Mouse (Mus musculus) heart, embryonic 12.5 days (tissue): ENCODE results near the gene Ankrd63. TPM values are rescaled to one million over a fixed set of nuclear protein-coding genes. Genes with fewer than 3 reads are reported as not detected.

Experiments used
- ATAC-seq: fragments of 200-750 bp; cut with Nextera tagmentation; 2 replicates; pipeline ENCODE4 v1.8.0; 2017; ENCODE audit warnings: moderate TSS enrichment, moderate library complexity; ENCODE audit not compliant: insufficient number of reproducible peaks, low FRiP score
- H3K27ac ChIP-seq: fragments of 300-500 bp; sonication (generic); 2 replicates; pipeline ENCODE4 v1.5.1; 2016; ENCODE audit warnings: mild to moderate bottlenecking, moderate library complexity; ENCODE audit not compliant: poor library complexity, severe bottlenecking
- H3K27me3 ChIP-seq: fragments of 300-500 bp; sonication (generic); replicated peaks from 2 replicates; pipeline ENCODE4 v1.6.1; 2016; ENCODE audit warnings: mild to moderate bottlenecking, moderate library complexity
- H3K36me3 ChIP-seq: fragments of 300-500 bp; sonication (generic); 2 replicates; pipeline ENCODE4 v1.6.1; 2016; ENCODE audit warnings: mild to moderate bottlenecking, moderate library complexity
- H3K4me1 ChIP-seq: fragments of 300-500 bp; sonication (generic); replicated peaks from 2 replicates; pipeline ENCODE4 v1.6.1; 2016; ENCODE audit warnings: mild to moderate bottlenecking
- H3K4me2 ChIP-seq: fragments of 300-500 bp; sonication (generic); 2 replicates; pipeline ENCODE4 v1.6.1; 2016; ENCODE audit warnings: mild to moderate bottlenecking, moderate library complexity
- H3K4me3 ChIP-seq: fragments of 300-500 bp; sonication (generic); 2 replicates; pipeline ENCODE4 v1.5.1; 2016; ENCODE audit warnings: mild to moderate bottlenecking
- H3K9ac ChIP-seq: fragments of 300-500 bp; sonication (generic); 2 replicates; pipeline ENCODE4 v1.6.1; 2016; ENCODE audit warnings: mild to moderate bottlenecking, moderate library complexity
- H3K9me3 ChIP-seq: fragments of 300-500 bp; sonication (generic); replicated peaks from 2 replicates; pipeline ENCODE4 v1.6.1; 2016; ENCODE audit warnings: mild to moderate bottlenecking, moderate library complexity
- WGBS: fragments of 180-500 bp; shearing (Covaris S2); methylation state at CpG from one replicate; pipeline ENCODE4 v1.1.7; 2016; 5-methylcytosine and 5-hydroxymethylcytosine counted together
- polyA plus RNA-seq: library from polyadenylated mRNA; unstranded; fragments of >200 nt; fragmentation: Nextera tagmentation; extraction: Ambion mirVana; gene quantifications from 2 replicates; pipeline ENCODE4 v1.2.1, GENCODE M21; 2016

Gene Ankrd63
- polyA plus RNA-seq = 1.2 and 1.4 TPM in 2 replicates

DNA sequence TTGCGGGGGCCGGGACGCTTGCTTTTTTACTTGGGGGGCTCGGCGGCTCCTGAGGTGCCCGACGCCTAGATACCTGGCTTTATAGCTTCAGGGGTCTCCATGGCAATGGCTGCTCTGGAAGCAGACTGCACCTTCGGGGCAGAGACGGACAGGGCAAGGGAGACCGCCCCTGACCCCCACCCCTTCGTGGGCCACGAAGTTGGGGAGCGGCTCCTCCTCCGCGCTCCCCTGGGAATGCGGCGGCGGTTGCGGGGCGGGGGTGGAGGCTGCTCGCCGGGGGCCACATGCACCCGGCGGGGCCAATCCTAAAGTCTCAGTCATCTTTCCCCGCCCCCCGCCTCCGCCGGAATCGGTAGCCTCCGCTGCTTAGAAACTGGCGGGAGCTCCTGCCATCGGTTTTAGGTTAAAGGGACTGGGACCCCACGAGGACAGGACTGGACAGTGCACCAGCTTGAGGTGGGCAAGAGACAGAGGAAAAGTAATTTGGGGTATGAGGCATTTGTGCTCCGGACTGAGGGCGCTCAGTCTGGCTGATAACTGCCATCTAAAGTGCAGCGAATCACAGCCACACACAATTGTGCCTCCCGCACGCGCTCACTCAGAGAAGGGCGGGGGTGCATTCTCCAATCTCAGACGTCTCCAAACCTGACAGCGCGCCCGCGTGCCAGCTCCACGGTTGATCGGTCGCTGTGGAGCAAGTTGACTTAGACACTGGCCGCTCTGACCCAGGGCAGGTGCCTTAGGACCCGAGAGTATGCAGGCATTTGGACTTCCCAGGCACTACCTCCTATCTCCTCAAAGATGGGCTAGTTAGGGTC lies at the start of gene Ankrd63:
Ankrd63 (minus strand) TSS at position 51 of the 818 bp plus-strand sequence.
- H3K36me3 ChIP-seq = no peaks in the 10 kb centered on the region
- H3K27me3 ChIP-seq = peaks cover 94% of the 10 kb centered on the region
- peak within 1 kb of the TSS; percentile 49 for H3K4me3 ChIP-seq
- no peak for ATAC-seq
- peaks cover 58% of the 10 kb centered on the region for H3K4me1 ChIP-seq
- no peak within 1 kb of the TSS for H3K27ac ChIP-seq
- WGBS = 1% methylated on average over 50 of the region's 50 CpGs
- H3K4me2 ChIP-seq = peak within 1 kb of the TSS; percentile 81
- no peaks in the 10 kb centered on the region for H3K9me3 ChIP-seq
- peak within 1 kb of the TSS; percentile 73 for H3K9ac ChIP-seq

DNA sequence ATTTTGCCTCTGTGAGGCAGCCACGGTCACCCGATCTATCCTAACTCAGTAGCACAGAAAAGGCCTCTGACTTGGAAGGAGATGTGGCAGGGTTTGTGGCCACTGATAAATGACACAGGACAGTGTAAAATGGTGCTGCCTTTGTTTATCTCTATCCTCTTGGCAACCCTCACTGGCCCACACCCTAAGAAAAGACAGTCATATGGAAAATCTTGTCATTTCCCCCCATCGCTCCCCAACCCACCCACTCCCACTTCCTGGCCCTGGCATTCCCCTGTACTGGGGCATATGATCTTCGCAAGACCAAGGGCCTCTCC lies 49.0 kb upstream of the Ankrd63 start:
- no peaks in the 10 kb centered on the region for H3K9me3 ChIP-seq
- peaks cover 22% of the 10 kb centered on the region for H3K36me3 ChIP-seq
- H3K27ac ChIP-seq = peak overlapping the region; percentile 81
- H3K27me3 ChIP-seq = peaks cover 11% of the 10 kb centered on the region
- 44% methylated on average over 4 of the region's 4 CpGs for WGBS
- H3K4me1 ChIP-seq = peaks cover 53% of the 10 kb centered on the region
- peak overlapping the region; percentile 19; the same call in 1 of the 2 replicates for H3K4me2 ChIP-seq
- no peak overlapping the region for H3K4me3 ChIP-seq
- peak; percentile 59; the same call in 1 of the 2 replicates for ATAC-seq
- H3K9ac ChIP-seq = 0 out of 2 replicates have a peak overlapping the region, but pooled peaks have one; percentile 46

DNA sequence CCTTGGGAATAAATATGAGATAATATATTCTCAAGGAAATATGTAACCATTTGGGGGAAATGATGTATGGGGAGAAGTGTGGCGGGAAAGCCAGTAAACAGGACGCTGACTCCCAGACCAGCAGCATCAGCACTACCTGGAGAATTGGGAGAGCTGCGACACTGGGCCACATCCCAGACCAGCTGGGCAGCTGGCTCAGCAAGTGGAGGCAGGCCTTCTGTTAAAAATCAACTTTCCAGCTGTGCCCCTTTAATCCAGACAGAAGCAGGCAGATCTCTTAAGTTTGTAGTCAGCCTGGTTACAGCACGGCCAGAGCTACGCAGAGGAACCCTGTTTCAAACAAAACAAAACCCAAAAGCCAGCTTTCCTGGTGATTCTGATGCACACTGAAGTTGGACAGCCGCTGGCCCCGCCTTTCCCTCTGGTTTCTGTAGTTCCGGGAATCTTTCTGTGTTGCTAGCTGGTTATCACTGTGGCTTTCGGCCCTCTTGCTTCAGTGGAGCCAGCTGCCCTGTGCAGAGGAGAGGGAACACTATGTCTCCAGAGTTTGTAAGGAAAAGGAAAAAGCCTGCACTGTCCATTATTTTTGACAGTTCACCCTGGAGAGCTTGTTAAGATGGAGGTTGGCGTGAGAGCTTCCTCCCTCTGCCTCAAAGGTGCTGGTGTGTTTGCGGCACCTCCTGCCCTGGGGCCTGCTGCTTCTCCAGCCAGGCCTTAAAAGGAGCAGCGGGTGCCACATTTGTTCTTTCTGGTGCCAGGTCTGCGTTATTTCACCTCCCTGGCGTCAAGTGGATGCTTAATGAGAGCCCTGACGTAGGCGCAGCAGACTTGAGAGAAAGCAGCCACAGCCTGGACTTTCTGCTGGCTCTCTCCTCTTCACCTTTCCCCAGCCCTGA lies 48.4 kb upstream of the Ankrd63 start:
- H3K36me3 ChIP-seq = peaks cover 16% of the 10 kb centered on the region
- peak; percentile 37; the same call in 1 of the 2 replicates for ATAC-seq
- peak overlapping the region; percentile 46 for H3K9ac ChIP-seq
- H3K27me3 ChIP-seq = peaks cover 7% of the 10 kb centered on the region
- H3K4me2 ChIP-seq = peak overlapping the region; percentile 19
- H3K4me1 ChIP-seq = peaks cover 59% of the 10 kb centered on the region
- 44% methylated on average over 16 of the region's 16 CpGs for WGBS
- H3K27ac ChIP-seq = peak overlapping the region; percentile 81
- no peak overlapping the region for H3K4me3 ChIP-seq
- no peaks in the 10 kb centered on the region for H3K9me3 ChIP-seq

DNA sequence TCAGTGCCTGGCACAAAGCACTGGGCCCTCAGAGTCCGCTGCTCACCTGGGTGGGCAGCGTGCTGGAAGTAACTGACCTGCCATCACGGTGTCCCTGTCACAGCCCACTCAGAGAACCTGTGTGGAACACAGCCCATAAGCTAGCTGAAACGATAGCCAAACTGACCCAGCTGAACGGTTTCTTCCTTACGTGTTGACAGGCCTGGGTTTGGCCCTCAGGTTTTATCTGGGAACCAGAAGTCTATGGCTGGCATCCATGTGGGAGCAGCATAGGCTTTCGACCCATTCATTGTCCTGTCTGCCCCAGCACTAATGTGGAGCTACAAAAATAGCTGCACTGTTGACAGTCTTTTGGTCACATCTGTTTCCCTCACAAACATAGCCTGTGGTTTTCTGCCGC lies 46.7 kb upstream of the Ankrd63 start:
- peak overlapping the region; percentile 57; the same call in 1 of the 2 replicates for H3K9ac ChIP-seq
- WGBS = 40% methylated on average over 8 of the region's 8 CpGs
- H3K36me3 ChIP-seq = peaks cover 15% of the 10 kb centered on the region; the same call in 1 of the 2 replicates
- no peak for ATAC-seq
- peaks cover 62% of the 10 kb centered on the region for H3K4me1 ChIP-seq
- peak overlapping the region; percentile 40 for H3K4me2 ChIP-seq
- no peak overlapping the region for H3K4me3 ChIP-seq
- H3K27me3 ChIP-seq = no peaks in the 10 kb centered on the region
- H3K27ac ChIP-seq = peak overlapping the region; percentile 89
- no peaks in the 10 kb centered on the region for H3K9me3 ChIP-seq

DNA sequence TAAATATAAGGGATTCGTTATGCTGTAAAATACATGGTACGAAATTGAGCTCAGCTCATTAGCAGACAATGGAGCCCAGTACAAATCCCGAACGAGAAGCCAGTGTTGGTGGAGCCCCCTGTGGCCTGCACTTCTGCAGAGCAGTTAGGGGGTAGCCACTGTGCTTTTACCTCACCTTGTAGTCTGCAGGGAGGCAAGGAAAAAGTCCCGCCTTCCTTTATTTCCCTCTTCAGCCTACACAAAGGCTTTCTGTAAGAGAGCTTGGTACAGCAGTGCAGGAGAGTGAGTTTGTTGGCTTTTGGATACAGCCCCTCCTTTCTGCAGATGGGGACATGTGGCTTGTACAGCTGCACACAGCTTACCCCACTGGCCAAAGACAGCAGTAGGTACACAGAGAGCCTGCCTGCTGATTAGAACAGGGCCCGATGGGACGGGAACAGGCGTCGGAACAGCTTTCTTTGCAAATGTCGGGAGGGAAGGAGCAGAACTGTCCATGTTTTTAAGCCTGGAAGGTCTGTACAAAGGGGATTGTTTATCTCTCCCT lies 45.6 kb upstream of the Ankrd63 start:
- no peaks in the 10 kb centered on the region for H3K9me3 ChIP-seq
- H3K9ac ChIP-seq = peak overlapping the region; percentile 57
- peak overlapping the region; percentile 40 for H3K4me2 ChIP-seq
- H3K4me1 ChIP-seq = peaks cover 69% of the 10 kb centered on the region
- WGBS = 54% methylated on average over 10 of the region's 10 CpGs
- peaks cover 2% of the 10 kb centered on the region; the same call in 1 of the 2 replicates for H3K27me3 ChIP-seq
- H3K4me3 ChIP-seq = 0 out of 2 replicates have a peak overlapping the region, but pooled peaks have one; percentile 2
- peak overlapping the region; percentile 89; the same call in 1 of the 2 replicates for H3K27ac ChIP-seq
- peaks cover 15% of the 10 kb centered on the region; the same call in 1 of the 2 replicates for H3K36me3 ChIP-seq
- ATAC-seq = no peak

DNA sequence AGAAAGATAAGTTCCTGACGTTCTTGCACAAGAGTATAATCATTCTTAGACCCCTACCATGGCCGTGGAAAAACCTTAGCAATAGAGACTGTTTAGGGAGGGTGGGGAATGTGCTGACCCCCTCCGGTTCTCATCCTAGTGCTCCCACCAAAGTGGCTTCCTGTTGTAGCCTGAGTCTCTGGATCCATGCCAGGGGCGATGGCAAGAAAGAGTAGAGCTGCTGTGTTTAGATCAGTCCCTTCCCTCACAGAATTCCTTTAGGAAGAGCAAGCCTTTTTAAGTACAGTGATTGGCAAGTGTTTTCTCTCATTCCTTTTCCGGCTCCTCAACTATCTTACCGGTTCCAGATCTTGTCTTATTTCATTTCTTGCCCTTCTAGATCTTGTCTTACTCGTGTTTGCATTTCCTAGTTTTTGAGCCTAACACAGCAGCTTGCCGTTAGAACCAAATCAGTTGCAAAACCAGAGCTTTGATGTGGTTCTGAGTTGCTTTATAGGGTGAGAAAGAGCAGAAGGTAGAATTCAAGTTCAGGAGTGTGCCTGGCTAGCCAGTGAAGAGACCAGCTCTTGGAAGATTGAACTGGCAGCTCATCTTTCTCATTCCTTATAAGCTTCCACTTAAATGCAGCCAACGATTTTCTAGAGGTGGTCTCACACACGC lies 43.7 kb upstream of the Ankrd63 start:
- 24% methylated on average over 10 of the region's 10 CpGs for WGBS
- Histone ChIP-seq H3K36me3 (peaks cover 15% of the 10 kb centered on the region; the same call in 1 of the 2 replicates), H3K9me3 (no peaks in the 10 kb centered on the region), H3K4me3 (peak overlapping the region; percentile 94), H3K4me2 (peak overlapping the region; percentile 86), H3K9ac (peak overlapping the region; percentile 96), H3K27me3 (peaks cover 7% of the 10 kb centered on the region), H3K27ac (peak overlapping the region; percentile 76; the same call in 1 of the 2 replicates), H3K4me1 (peaks cover 61% of the 10 kb centered on the region)
- no peak for ATAC-seq

DNA sequence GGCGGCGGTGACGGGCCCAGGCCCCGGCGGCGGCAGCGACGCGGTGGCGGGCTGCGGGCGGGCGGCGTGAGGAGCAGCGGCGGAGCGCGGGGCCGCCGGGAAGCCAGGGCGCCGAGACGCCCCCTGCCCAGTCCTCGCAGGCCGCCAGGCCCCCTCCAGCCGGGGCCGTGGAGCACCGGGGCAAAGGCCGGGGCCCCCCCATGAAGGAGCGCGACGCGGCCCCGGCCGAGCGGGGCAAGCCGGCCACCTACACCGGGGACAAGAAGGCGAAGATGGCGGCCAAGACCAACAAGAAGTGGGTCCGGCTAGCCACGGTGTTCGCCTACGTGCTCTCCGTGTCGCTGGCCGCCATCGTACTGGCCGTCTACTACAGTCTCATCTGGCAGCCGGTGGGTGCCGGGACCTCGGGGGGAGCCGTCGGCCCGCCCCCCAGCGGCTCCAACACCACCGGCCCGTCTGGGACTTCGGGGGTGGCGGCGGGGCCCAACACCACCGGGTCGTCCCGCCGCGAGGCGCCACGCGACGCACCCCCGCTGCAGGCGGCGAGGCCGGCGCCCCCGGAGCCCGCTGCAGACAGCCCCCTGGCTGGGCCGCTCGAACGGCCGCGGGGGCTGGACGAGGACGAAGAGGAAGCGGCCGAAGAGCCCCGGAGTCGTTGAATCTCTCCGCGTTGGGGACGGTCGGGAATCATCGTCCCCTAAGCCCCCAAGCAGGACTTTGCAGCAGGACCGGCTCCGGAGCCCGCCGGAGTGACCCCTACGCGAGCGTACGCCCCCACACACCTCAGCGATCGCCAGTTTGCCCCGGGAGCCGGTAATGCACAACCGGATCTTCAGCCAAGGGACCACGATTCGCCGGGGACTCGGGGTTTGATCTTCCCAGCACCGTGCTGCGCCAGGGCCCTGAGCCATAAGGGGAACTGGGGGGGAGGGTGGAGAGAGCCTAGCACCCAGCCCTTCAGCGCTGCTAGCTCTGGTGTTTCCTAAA lies 42.4 kb upstream of the Ankrd63 start:
- 2% methylated on average over 102 of the region's 113 CpGs for WGBS
- H3K36me3 ChIP-seq = peaks cover 15% of the 10 kb centered on the region; the same call in 1 of the 2 replicates
- H3K4me3 ChIP-seq = peak overlapping the region; percentile 94
- peak overlapping the region; percentile 96 for H3K9ac ChIP-seq
- peak overlapping the region; percentile 76 for H3K27ac ChIP-seq
- no peaks in the 10 kb centered on the region for H3K9me3 ChIP-seq
- H3K4me1 ChIP-seq = peaks cover 49% of the 10 kb centered on the region
- H3K27me3 ChIP-seq = peaks cover 14% of the 10 kb centered on the region
- peak; percentile 47 for ATAC-seq
- H3K4me2 ChIP-seq = peak overlapping the region; percentile 86

DNA sequence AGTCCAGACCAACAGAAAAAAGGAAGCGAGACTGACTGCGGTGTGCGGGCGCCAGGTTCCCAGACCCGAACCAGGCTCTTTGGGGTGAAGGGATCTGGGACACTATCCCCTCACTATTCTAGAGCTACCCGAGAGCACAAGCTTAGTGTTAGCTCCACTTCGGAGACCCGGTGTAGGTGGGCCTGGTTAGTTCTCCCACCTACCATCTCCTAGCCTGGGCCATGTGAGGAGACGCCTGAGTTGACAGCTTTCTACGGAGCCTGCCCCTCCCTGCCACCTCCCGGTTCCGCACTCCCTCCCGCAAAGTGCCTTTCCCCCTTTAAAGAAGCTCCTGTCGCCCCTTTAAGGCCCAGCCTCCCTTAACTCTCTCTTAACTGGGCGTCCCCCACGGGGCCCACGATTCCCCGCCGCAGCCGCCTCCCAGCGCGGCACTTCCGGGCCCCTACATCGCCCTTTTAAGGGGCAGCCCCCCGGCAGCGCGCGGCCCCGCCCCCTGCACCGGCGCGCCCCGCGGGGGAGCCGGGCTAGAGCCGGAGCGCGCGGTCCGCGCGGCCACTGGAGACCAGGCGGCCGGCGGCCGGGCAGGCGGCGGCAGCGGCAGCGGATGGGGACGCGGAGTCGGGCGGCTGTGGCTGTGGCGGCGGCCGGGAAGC lies 41.6 kb upstream of the Ankrd63 start, which contains the start of gene Inafm2:
Inafm2 (plus strand) TSS at position 527 of the 653 bp plus-strand sequence.
- 14% methylated on average over 57 of the region's 57 CpGs for WGBS
- Histone ChIP-seq H3K27me3 (peaks cover 14% of the 10 kb centered on the region), H3K4me1 (peaks cover 42% of the 10 kb centered on the region), H3K9me3 (no peaks in the 10 kb centered on the region), H3K9ac (peak within 1 kb of the TSS; percentile 96), H3K27ac (peak within 1 kb of the TSS; percentile 76), H3K4me2 (peak within 1 kb of the TSS; percentile 86), H3K36me3 (peaks cover 15% of the 10 kb centered on the region; the same call in 1 of the 2 replicates), H3K4me3 (peak within 1 kb of the TSS; percentile 94)
- ATAC-seq = peak; percentile 93

DNA sequence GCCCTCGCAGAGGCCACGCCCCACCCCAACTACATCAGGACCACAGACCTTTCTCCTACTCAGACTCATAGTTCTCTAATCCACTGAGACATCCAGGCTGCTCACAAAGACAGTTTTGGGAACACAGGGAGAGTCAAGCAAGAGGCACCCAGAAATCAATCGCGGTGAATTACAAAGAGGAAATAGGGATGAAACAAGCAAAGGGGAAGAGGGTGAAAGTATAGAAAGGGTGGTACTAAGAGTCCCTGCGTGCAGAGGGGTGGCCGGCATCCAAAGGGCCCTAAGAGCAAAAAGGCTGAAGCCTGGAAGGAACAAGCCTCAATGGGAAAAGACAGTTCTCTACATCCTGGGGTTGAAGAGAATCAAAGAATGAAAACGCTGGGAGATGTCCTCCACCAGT lies 40.9 kb upstream of the Ankrd63 start:
- 13% methylated on average over 7 of the region's 7 CpGs for WGBS
- H3K27ac ChIP-seq = no peak overlapping the region
- peak overlapping the region; percentile 96; the same call in 1 of the 2 replicates for H3K9ac ChIP-seq

More for the DNA sequence above, 40.9 kb upstream of the Ankrd63 start:
- no peak for ATAC-seq
- H3K9me3 ChIP-seq = no peaks in the 10 kb centered on the region
- peaks cover 13% of the 10 kb centered on the region; the same call in 1 of the 2 replicates for H3K36me3 ChIP-seq
- H3K4me3 ChIP-seq = peak overlapping the region; percentile 94
- H3K4me1 ChIP-seq = peaks cover 35% of the 10 kb centered on the region
- H3K4me2 ChIP-seq = peak overlapping the region; percentile 86
- H3K27me3 ChIP-seq = peaks cover 14% of the 10 kb centered on the region
